Mouse (Mus musculus) Muller cell, postnatal 12 days (primary cell): ENCODE measurements at regions not wholly inside any gene's neighbourhood (a gene's known extent, or its start where the extent isn't known, plus 50 kb on each side); places are given as distances from the start of the nearest gene placed in this dataset.

Experiments used
- DNase-seq: peaks from one replicate; pipeline ENCODE4 v3.0.0-alpha.2; 2015; ENCODE audit errors: inconsistent ontology term

DNA sequence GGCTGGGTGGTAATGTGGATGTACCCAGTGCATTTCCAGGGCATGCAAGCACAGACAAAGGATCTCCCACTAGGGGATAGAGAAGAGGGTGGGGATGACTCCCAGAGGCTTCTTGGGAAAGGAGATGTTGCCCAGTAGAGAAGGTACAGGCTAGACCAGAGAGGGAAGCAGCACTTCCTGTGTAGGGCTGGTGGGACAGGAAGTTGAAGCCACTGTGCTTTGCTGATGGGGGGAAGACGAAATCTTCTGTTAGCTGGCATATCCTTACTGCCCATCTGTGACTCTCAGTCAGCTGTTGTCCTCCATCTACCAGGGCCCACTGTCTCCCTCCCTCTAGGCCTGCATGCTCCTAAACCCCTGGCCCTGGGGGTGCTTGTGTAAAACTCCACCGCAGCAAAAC is 180.2 kb downstream of the Wdr11 start:
- no peak for DNase-seq

DNA sequence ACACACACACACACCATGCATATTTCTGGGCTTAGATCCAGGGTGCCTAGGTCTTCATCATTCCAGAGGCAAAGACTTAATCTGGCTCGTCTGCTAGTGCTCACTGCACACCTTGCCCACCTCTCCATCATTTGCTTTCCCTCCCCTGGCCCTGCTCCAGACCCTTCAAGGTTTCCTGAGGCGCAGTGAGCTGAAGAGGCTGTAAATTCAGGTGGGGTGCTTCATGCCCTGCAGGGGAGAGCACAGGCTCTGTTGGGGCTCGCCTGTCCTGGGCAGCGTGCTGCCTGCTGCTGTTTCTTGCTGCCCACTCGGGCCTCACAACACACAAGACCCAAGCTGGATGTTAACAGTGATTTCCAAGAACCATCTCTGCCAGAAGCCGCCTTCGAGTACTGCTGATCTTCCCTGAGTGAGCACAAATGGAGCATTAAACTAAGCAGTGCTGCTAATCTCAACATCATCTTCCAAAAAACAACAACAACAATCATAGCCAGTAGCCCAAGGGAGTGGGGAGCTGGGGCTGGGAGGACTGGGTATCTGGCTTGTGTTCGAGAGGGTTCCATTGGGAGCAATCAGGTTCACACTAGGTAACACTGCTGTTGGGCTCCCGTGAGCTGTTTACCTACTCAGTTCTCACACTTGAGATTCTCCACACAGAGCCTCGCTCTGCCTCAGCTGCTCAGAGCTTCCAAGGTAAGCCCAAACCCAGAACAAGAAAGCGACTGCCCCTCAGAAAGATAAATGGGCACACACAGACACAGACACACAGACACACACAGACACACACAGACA is 181.1 kb downstream of the Wdr11 start:
- DNase-seq: no peak

DNA sequence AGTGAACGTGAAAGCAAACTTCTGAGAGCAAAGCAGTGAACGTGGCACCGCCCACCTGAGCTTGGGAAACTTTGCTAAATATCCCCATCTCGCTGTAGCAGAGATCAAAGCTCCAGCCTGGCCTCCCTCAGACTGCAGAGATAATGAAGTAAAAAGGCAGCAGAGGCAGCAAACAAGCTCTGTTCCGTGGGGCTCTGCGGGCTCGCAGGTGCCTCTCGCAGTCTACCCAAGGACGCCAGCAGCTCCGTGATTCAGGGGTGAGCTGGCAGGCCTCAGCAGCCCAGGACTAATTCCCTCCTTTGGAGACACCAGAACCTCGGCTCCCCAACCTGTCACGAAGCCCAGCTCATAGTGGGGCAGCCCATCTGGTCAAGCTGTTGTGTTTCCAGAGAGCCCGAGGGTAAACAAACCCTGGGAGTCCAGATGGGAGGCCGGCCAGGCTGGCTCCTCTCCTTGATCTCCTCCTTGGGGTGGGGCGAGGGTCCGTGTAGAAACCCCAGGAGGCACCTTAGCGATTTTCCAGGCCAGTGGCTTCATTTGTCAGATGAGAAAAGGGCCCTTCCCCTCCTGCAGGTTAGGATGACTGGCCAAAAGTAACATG is 182.7 kb downstream of the Wdr11 start:
- peak; percentile 11 for DNase-seq

DNA sequence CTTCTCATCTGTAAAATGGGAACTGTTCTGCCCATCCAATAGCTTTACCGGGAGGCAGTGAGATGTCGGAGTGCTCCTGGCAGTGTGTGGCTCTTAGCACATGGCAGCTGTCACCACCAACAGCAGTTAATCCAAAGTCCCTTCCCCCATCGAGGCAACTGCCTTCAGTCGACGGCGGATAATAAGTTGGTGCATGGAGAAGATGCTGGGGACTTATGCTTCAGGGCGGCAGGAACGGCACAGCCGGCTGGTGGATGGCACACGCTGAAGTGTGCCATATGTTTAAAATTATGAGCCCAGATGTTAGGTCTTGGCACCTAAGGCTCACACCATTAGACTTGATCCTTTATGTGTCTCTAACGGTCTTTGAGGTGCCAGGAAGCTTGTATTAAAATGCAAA is 183.5 kb downstream of the Wdr11 start:
- DNase-seq: no peak

DNA sequence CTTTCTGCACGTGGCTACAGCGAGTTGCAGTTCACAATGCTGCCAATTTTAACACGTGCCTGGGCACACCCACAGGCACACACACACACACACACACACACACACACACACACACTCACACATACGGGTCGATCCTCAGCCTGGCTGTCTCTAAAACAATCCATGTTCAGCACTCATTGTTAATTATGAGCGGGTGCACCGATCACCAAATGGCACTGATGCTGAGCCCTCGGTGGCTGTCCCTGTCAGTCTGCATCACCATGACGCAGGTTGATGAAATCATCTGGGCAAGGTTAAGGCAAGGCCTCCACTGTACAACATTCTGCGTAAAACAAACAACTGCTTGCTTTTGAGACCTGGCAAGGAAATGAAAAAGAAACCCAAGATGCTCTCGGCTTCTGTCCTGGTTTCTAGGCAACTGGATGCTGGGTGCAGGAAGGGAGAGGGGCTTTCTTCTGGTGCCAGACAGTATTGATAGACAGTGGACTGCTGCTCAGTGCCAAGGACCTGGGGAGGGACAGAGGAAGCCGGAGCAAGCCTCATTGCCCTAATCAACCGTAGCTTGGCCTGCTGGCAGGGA is 187.3 kb downstream of the Wdr11 start:
- DNase-seq: peak; percentile 19

DNA sequence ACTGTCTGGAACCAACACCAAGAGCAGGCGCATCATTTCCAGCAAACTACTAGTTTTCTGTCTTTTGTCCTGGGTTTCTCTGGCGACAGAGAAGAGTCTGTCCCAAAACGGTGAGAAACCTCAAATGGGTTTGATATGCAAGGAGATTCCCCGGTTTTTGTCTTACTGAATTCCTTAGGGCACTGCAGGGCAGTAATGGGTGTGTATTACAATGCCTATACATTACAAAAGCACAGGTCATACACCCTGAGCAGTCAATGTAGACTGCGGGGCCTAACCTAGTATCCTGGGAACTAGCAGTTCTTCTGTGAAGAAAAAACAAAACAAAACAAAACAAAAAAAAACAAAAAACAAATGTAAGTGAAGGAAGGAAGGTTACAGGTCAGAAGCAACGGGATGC is 188.3 kb downstream of the Wdr11 start:
- no peak for DNase-seq

DNA sequence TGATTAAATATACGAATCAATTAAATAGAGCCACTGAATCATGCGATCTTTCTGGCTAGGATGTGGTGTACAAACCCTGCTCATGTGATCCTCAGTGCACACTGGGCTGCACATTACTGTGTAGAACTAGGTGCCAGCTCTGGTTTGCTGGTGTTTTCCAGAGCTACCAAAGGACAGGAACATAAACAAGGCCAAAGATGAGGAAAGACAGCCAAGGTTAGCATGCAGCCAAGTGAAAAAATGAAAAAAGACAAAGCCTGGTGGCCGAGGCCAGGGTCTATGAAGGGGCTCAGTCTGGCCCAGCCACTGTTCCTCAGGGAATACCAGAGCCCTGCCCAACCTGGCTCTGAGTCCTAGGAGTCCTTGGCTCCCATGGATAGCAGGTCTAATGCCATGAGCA is 190.1 kb downstream of the Wdr11 start:
- no peak for DNase-seq

DNA sequence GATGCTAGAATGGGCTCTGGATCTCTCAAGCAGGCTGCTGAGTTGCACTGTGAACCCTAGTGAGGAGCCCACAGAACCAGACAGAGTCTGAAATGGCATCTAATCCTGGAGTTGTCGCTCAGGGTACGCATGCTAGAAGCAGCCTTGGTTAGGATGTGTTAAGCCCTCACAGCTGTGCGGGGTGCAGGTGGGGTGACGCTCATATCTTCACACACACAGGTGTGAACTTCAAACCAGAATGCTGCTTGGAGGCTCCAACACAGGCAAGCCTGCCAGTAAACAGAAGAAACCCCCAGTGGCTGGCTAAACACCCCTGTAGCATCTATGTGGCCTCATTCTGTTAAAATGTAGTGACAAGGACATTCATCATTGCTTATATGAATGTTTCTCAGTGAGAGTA is 193.3 kb downstream of the Wdr11 start:
- DNase-seq: no peak

DNA sequence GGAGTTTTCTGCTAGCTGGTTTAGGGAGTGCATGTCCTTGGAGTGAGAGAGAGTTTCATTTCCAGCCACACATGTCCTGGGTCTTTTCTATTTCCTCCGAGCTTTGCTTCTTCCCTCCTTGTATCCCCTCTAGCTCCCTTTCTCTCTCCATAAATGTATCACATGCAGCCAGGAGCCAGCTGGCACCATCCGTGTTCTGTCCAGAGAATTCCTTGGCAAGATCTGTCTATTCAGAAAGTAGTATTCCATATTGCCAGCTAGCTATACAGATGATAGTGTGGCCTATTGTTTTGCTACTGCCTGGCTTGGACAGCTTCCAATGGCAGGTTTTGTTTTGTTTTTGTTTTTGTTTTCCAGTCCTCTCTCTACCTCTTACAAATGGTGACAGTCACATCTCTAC is 195.3 kb downstream of the Wdr11 start:
- DNase-seq: no peak

DNA sequence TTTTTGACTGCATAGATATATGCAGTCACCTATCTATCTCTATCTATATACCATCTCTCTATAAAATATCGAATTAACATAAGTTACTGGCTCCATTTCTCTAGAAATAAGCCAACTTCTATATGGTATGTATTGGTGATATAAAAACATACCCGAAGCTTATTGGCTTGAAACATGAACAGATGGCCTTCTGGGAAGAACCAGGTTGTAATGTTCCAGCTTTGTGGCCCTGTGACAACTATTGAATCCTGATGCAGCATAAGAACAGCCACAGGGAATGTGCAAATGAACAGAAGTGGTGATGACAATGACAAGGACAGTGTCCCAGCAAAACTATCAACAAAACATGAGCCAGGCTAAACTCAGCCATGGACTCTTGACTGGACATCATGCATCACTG is 196.1 kb downstream of the Wdr11 start:
- DNase-seq: no peak

DNA sequence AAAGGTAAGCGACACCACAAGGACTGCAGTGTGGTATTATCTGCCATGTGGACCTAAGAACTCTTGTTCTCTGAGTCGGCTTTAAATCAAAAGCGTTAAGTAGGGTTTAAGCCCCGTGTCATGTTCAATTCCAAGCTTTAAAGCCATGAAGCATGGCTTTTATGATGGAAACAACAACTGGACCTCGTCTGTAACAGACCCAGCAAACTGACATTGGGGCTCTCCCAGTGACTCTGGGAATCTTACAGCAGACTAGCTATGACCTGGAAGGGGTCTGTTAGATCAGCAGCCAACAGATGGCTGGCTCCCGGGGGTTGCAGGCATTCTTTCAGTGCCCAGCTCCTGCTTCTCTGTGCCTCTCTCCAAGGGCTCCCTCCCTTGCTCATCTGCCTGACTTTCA is 197.8 kb downstream of the Wdr11 start:
- no peak for DNase-seq

DNA sequence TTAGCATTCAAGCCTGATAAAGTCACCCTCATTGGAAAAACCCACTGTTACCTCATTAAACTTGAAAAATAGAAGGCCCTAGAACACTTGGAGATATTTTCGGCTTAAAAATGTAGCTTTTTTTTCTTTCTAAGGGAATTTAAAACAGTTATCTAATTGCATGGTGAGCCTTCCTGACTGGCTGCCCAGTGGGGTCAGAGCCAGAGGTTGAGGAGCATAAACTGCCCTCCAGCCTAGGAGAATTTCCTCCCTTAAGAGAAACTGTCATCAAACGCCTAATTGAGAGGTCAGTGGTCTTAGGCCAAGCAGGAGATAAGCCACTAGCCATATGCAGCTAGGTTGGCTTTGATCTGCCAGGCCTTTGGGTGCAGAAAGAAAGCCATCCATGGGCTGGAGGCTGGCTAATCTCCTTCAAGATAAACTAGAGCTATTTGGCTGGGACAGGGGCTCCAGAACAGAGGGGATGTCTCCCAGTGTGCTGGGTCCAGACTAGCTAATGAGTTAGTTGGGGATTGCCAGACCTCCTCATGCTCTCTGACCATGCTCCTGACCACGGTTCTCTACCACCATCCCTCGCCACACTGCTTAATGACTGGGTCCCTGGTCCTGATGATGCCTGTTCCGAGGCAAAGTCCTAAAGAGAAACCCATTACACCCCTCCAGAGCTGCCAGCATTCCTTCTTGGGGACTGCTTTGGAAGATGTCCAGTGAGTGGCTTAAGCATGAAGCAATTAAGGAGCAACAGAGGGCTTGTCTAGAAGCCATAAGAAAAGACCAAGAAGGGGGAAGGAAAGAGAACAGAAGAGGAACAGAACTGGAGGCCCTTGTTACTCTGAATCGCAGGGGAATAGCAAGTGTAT is 199.2 kb downstream of the Wdr11 start:
- peak; percentile 52 for DNase-seq

DNA sequence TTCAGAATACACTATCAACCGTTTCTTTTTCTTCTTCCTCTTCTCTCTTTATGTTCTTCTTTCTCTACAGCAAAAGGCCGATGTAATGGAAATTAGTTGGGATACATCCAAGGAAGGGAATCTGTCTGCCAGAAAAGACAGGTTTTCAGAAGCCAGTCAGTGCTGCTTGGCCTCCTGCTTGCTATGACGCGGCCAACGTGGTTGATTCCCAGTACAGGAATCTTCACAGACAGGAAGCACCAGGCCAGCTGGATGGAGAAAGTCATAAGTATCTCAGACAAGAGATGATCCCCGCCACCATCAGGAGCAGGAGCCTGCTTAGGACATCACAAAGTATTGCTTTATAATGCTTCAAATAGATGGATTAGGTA is 199.8 kb downstream of the Wdr11 start:
- no peak for DNase-seq

DNA sequence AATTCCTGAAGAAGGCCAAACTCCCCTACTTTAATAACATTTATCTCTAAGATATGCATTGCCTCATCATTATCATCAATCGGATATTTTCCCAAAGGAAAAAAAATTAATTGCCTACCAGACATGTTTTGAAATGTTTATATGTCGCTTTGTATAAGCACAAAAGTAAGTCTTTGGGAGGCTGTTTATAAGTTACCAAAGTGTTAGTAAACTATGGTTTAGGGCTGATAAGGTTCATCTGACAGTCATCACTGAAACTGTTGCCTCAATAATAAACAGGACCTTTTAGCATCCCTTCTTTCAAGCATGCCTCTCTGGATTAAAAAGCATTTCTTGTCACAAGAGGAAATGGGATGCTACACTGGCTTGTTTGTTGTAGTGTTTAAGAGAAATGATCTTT is 202.1 kb downstream of the Wdr11 start:
- DNase-seq: no peak

DNA sequence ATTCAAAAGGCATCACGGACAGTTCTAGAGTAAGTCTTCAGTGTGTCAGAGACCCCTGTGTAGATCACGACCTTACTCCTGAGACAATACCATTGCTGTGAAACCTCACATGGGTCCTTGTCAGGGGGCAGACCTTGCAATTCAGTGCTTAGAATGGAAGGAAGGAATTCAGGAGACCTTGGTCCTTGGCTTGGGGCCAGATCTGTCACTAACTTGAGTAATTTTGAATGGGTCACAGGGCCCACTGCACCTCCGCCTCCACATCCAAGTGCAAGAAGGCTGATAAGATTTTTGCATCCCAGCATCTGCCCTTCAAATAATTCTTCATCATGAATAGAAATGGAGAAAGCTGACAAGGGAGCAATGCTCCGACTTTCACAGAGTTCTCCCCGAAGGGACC is 202.6 kb downstream of the Wdr11 start:
- no peak for DNase-seq

DNA sequence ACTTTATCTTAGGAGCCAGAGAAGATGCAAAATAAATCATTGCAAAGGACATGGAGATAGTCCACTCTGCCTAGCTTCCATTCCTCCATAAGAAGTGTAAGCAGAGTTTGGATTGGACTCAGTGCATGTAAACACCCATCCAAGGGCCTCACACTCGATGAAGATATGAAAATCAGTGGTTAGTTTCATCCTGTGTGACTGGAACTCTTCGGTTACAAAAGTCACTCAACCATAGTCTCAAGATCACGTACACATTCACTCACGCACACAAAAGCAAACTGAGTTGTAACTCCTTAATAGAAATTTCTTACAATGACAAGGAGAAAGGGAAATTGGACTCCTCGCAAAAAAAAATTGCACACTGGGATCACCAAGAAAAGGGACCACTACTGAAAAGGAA is 206.9 kb downstream of the Wdr11 start:
- no peak for DNase-seq

DNA sequence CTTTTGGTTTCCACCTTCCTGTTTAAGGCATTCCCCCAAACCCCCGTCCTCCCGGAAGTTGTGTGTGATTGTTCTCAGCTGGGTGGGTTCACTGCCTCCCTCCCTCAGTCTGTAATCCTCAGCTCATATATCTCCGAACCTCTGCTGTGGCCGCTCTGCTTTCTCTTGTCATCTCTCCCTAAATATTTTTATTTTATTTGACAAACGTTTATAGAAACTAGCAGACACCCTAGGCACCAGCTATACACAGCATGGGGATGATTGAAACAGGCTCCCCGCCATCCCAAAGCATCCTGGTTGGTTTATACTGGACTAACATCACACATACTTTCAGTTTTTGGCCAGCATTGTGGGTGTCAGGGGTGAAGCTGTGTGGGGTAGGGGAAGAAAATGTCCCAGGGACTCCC is 208.8 kb downstream of the Wdr11 start:
- DNase-seq: no peak

DNA sequence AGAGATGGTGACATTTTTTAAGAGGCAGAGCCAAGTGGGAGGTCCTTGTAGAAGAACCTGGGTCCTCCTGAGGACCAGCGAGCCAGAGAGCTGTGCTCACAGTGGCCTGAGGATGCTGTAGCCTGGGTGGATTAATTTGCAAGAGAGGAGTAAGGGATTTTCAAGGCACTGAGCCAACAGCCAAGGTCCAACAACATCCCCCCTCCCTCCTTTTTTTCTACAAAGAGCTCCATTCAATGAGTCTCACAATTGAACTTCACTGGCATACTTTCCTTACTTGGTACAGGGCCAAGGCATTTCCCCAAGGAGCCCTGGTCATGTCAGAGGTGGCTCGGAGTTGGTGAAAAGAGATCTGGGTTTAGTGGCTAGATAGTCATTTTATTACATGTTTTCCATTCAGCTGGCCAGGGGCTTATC is 209.8 kb downstream of the Wdr11 start:
- DNase-seq: peak; percentile 71

DNA sequence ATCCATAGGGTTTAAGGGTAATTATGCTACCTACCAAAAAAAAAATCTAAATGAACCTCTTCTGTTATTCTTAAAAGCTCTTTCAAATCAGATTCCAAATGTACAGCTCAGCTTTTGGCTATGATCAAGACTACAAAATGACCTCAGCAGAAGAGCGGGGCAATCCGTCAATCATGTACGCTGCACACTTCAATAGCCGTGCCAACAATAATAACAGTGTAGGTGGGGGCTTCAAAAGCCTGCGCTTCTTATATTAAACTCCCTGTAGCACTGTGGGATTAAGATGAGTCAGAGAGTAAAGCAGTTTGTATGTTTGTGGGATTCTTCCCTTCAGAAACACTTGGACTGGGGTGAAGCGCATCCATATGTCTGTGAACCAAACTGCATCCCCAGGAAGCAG is 210.5 kb downstream of the Wdr11 start:
- DNase-seq: no peak

DNA sequence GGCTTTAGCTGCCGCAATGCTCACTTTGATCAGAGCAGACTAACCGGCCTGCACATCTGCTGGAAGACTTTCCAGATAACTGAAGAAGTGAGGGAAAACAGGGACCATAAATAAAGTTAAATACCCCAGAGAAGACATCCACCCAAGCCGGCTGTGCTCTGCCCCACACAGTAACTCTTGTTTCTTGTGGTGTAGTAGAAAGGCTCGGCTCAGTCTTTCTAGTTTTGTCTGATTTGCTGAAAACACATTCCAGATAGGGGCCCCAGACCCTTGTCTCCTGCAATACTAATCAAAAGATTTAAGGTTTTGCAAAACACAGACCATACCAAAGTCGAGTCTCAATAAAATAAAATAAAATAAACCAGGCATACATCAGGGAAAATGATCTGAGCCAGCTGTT is 213.7 kb downstream of the Wdr11 start:
- DNase-seq: no peak

DNA sequence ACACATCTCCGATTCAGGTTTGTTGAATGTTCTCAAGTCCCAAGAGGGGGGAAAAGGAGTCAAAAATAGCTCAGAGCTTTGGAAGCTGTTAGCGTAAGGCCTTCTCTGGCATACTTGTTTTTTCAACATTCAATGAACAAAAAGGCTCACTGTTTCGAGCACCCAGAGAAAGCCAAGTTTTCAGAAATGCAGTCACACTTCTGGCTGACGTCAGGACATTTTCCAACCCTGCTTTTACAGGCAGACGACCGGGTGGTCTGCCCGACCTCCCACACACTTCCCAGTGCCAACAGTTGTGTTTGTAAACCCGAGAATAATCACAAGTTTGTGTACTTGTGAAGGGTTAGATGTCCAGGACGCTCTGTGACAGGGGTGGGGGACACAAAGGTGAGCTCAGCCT is 218.5 kb downstream of the Wdr11 start:
- no peak for DNase-seq

DNA sequence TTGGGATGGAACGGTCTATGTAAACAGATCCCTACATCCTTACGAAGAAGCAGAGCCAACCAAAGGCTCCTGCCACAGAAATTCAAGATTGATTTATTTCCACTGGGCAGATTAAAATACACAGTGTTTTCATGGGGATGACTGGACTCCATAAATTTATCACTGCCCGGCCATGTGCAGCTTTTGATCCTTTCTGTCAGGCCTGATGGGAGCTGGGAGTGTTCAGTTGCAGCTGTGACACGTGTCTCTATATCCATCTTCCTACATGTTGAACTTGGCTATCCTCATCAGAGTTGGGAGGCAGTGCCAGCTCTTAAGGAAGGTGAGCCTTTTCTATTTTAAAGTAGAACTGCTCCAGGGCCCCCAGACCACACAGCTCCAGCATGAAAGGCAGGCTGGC is 218.9 kb downstream of the Wdr11 start:
- no peak for DNase-seq
